Mouse (Mus musculus): ENCODE results near the gene Ficd.

- TF ChIP-seq ZC3H11A (IDR thresholded peaks at IDR 0.05; ENCODE audit: borderline replicate concordance, low read depth, low read length) = no peak
- no peak for TF ChIP-seq MAFK (IDR thresholded peaks at IDR 0.05; ENCODE audit: insufficient read depth, low read depth, low read length)
- no peak for TF ChIP-seq CHD2 (IDR thresholded peaks at IDR 0.05; ENCODE audit: low read depth, low read length)
- no peak for TF ChIP-seq HCFC1 (IDR thresholded peaks at IDR 0.05; ENCODE audit: borderline replicate concordance, insufficient read depth, low read length)
These were observed 28.8 kb downstream of the Ficd start for GRCm38 (mm10) chr5:113764426-113764825.

Data from ES-E14 (cell line).